Mouse (Mus musculus) lung, postnatal 0 days (tissue): ENCODE measurements at regions not wholly inside any gene's neighbourhood (a gene's known extent, or its start where the extent isn't known, plus 50 kb on each side); places are given as distances from the start of the nearest gene placed in this dataset.
"Not testable (repeated sequence)": the region's sequence is repeated elsewhere in the genome, so short reads cannot be mapped to it uniquely, and the experiment has no call there.

ENCODE experiments used
- ATAC-seq: fragments of 200-750 bp; cut with Nextera tagmentation; 2 replicates; pipeline ENCODE4 v1.8.0; 2017; ENCODE audit warnings: moderate library complexity
- DNase-seq: peaks from one replicate; pipeline ENCODE4 v3.0.0-alpha.2; 2016; ENCODE audit warnings: low spot score
- H3K27ac ChIP-seq: fragments of 300-500 bp; sonication (generic); 2 replicates; pipeline ENCODE4 v1.5.1; 2014; ENCODE audit warnings: antibody characterized with exemption, mild to moderate bottlenecking, low read length, mixed read lengths
- H3K27me3 ChIP-seq: fragments of 300-500 bp; sonication (generic); replicated peaks from 2 replicates; pipeline ENCODE4 v1.6.1; 2014; ENCODE audit warnings: low read length, mixed read lengths; ENCODE audit not compliant: insufficient read depth
- H3K36me3 ChIP-seq: fragments of 300-500 bp; sonication (generic); 2 replicates; pipeline ENCODE4 v1.6.1; 2014; ENCODE audit warnings: low read length, mixed read lengths; ENCODE audit not compliant: insufficient read depth
- H3K4me1 ChIP-seq: fragments of 300-500 bp; sonication (generic); 2 replicates; pipeline ENCODE4 v1.6.1; 2014; ENCODE audit warnings: antibody characterized with exemption, low read depth, low read length, mixed read lengths; ENCODE audit not compliant: insufficient read depth
- H3K4me2 ChIP-seq: fragments of 300-500 bp; sonication (generic); replicated peaks from 2 replicates; pipeline ENCODE4 v1.6.1; 2014; ENCODE audit warnings: low read depth, mild to moderate bottlenecking, low read length, moderate library complexity, mixed read lengths
- H3K4me3 ChIP-seq: fragments of 300-500 bp; sonication (generic); 2 replicates; pipeline ENCODE4 v1.5.1; 2014; ENCODE audit warnings: low read depth, low read length
- H3K9ac ChIP-seq: fragments of 300-500 bp; sonication (generic); replicated peaks from 2 replicates; pipeline ENCODE4 v1.6.1; 2014; ENCODE audit warnings: low read depth, mild to moderate bottlenecking
- H3K9me3 ChIP-seq: fragments of 300-500 bp; sonication (generic); 2 replicates; pipeline ENCODE4 v1.6.1; 2016; ENCODE audit warnings: low read length, mixed read lengths
- CTCF ChIP-seq: IDR thresholded peaks from 2 replicates; pipeline ENCODE4 v1.5.1; 2016; ENCODE audit warnings: antibody characterized with exemption, mild to moderate bottlenecking
- EP300 ChIP-seq: IDR thresholded peaks from 2 replicates; pipeline ENCODE4 v1.6.1; 2016; ENCODE audit warnings: antibody characterized with exemption, mild to moderate bottlenecking, control low read depth
- WGBS: fragments of 180-500 bp; shearing (Covaris S2); extraction: QIAGEN DNeasy Blood & Tissue Kit; methylation state at CpG from one replicate; pipeline ENCODE4 v1.1.7; 2014; 5-methylcytosine and 5-hydroxymethylcytosine counted together

GRCm38 (mm10) chr19:29869526-29869925, 55.4 kb upstream of the Il33 start:
- WGBS: 84% methylated on average over 5 of the region's 5 CpGs

DNA sequence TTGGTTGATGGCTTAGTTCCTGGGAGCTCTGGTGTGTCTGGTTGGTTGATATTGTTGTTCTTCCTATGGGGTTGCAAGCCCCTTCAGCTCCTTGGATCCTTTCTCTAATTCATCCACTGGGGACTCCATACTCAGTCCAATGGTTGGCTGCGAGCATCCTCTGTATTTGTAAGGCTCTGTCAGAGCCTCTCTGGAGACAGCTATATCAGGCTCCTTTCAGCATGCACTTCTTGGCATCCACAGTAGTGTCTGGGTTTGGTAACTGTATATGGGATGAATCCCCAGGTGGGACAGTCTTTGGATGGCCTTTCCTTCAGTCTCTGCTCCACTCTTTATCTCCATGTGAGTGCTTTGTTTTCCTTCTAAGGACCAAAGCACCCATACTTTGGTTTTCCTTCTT, 55.9 kb upstream of the Ranbp6 start:
- not testable (repeated sequence) for H3K4me1 ChIP-seq, ATAC-seq, H3K9me3 ChIP-seq, DNase-seq, H3K27ac ChIP-seq, H3K9ac ChIP-seq, H3K4me2 ChIP-seq, H3K4me3 ChIP-seq, H3K36me3 ChIP-seq, H3K27me3 ChIP-seq
- 100% methylated on average over 1 of the region's 1 CpGs for WGBS

More at GRCm38 (mm10) chr19:29869526-29869925, 55.4 kb upstream of the Il33 start:
- DNase-seq: no peak
- Histone ChIP-seq H3K27me3 (no peaks in the 10 kb centered on the region), H3K4me3 (no peak overlapping the region), H3K9me3 (no peaks in the 10 kb centered on the region), H3K4me1 (no peaks in the 10 kb centered on the region), H3K9ac (no peak overlapping the region), H3K27ac (no peak overlapping the region), H3K36me3 (no peaks in the 10 kb centered on the region), H3K4me2 (no peak overlapping the region)
- ATAC-seq: no peak
- TF ChIP-seq CTCF (no peak), EP300 (no peak)

GRCm38 (mm10) chr19:29866822-29867221, 54.0 kb upstream of the Ranbp6 start:
- ATAC-seq (no peak), DNase-seq (no peak)
- H3K9me3 ChIP-seq: no peaks in the 10 kb centered on the region
- H3K9ac ChIP-seq: no peak overlapping the region
- H3K27me3 ChIP-seq: no peaks in the 10 kb centered on the region
- H3K27ac ChIP-seq: no peak overlapping the region
- TF ChIP-seq CTCF: no peak
- TF ChIP-seq EP300: no peak
- H3K4me1 ChIP-seq: no peaks in the 10 kb centered on the region
- H3K4me3 ChIP-seq: no peak overlapping the region
- H3K4me2 ChIP-seq: no peak overlapping the region
- no peaks in the 10 kb centered on the region for H3K36me3 ChIP-seq
- WGBS: 67% methylated on average over 3 of the region's 3 CpGs

DNA sequence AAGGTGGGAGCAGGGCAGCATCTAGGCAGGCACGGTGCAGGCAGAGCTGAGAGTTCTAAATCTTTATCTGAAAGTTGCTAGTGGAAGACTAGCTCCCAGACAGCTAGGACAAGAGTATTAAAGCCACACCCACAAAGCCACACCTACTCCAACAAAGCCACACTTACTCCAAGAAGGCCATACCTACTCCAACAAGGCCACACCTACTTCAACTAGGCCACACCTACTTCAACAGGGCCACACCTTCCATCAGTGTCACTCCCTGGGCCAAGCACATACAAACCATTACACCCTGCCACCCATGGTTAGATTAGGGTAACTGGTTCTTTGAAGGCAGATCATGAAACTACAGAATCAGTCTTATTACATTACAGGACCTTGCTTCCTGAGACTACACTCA, 52.4 kb upstream of the Ranbp6 start:
- H3K27me3 ChIP-seq: no peaks in the 10 kb centered on the region
- H3K4me2 ChIP-seq: no peak overlapping the region
- ATAC-seq (no peak), DNase-seq (no peak)
- no peaks in the 10 kb centered on the region for H3K36me3 ChIP-seq
- H3K9me3 ChIP-seq: no peaks in the 10 kb centered on the region
- no peaks in the 10 kb centered on the region for H3K4me1 ChIP-seq
- no peak for TF ChIP-seq EP300
- TF ChIP-seq CTCF: no peak
- H3K4me3 ChIP-seq: no peak overlapping the region
- no peak overlapping the region for H3K27ac ChIP-seq
- no peak overlapping the region for H3K9ac ChIP-seq
- 68% methylated on average over 1 of the region's 1 CpGs for WGBS

DNA sequence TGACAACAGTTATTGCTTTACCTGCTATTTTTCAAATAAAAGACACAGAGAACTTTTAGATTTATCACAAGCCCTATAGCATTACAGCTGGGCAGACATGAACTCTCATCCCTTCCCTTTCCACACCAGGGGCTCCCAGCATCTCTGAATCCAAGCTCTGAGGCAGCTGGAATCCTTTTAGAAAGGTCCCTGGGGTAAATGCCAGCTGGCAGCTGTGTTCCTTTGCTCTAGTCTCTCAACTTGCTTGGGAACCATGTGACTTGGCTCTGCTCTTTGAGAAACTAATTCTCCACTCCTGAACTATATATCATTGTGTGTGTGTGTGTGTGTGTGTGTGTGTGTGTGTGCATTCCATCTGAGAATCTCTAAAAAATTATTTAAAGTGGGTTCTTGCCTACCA, 50.0 kb upstream of the Ranbp6 start:
- no peak overlapping the region for H3K9ac ChIP-seq
- H3K36me3 ChIP-seq: no peaks in the 10 kb centered on the region
- ATAC-seq (no peak), DNase-seq (peak; percentile 30)
- H3K4me3 ChIP-seq: no peak overlapping the region
- H3K4me2 ChIP-seq: no peak overlapping the region
- TF ChIP-seq EP300: no peak
- TF ChIP-seq CTCF: no peak
- no peaks in the 10 kb centered on the region for H3K4me1 ChIP-seq
- no peaks in the 10 kb centered on the region for H3K27me3 ChIP-seq
- H3K27ac ChIP-seq: no peak overlapping the region
- H3K9me3 ChIP-seq: no peaks in the 10 kb centered on the region
